Comparison of ENCODE assay signal across 11 mouse cellular contexts in genomic region chr6:32585211-32585610, GRCm38 (mm10). TPM values are rescaled to one million over a fixed set of nuclear protein-coding genes. Genes with fewer than 3 reads are reported as not detected.
A peak's percentile ranks its signal among the peaks of the same experiment; 100 is the strongest.
DNase-seq lines count a peak whose midpoint lies in the region; ATAC-seq and TF ChIP-seq lines count a peak whose summit lies in the region.
"Had no signal": no experiment of that assay in that cellular context is flagged by ENCODE, and none has a peak within 500 bp of the region (broad histone marks: within the 10 kb centered on the region; RNA-seq: fewer than 3 reads in every experiment).

No protein-coding gene starts in this region.

- WGBS in intestine, embryonic 16.5 days: 49% methylated on average over 3 of the region's 3 CpGs
- WGBS in intestine, postnatal 0 days: 54% methylated on average over 3 of the region's 3 CpGs
- 24% methylated on average over 3 of the region's 3 CpGs for WGBS in embryonic facial prominence, embryonic 13.5 days
- 36% methylated on average over 3 of the region's 3 CpGs for WGBS in hindbrain, embryonic 13.5 days
- 28% methylated on average over 3 of the region's 3 CpGs for WGBS in midbrain, embryonic 16.5 days

- H3K4me3 ChIP-seq in intestine, embryonic 16.5 days (ENCODE audit: low read length): peak overlapping the region; percentile 4; the same call in 1 of the 2 replicates
- no peak overlapping the region for H3K4me3 ChIP-seq in intestine, postnatal 0 days (ENCODE audit: low read depth, low read length)
- peak overlapping the region; percentile 20 for H3K4me3 ChIP-seq in embryonic facial prominence, embryonic 13.5 days
- peak overlapping the region; percentile 87 for H3K4me3 ChIP-seq in hindbrain, embryonic 13.5 days
- H3K4me3 ChIP-seq in midbrain, embryonic 16.5 days (ENCODE audit: low read depth, low read length): peak overlapping the region; percentile 85

- TF ChIP-seq CTCF in intestine, postnatal 0 days (IDR thresholded peaks at IDR 0.05; ENCODE audit: low read depth): no peak

- no peak overlapping the region for H3K27ac ChIP-seq in intestine, embryonic 16.5 days (ENCODE audit: low read length)
- H3K27ac ChIP-seq in intestine, postnatal 0 days (ENCODE audit: low read depth, low read length): no peak overlapping the region
- H3K27ac ChIP-seq in embryonic facial prominence, embryonic 13.5 days: no peak overlapping the region
- H3K27ac ChIP-seq in hindbrain, embryonic 13.5 days: peak overlapping the region; percentile 72
- peak overlapping the region; percentile 3; the same call in 1 of the 2 replicates for H3K27ac ChIP-seq in midbrain, embryonic 16.5 days (ENCODE audit: low read length)
- H3K27ac ChIP-seq: gastrocnemius, adult 2 months had no signal

- peaks cover 15% of the 10 kb centered on the region for H3K4me1 ChIP-seq in intestine, embryonic 16.5 days (ENCODE audit: control insufficient read depth, insufficient read depth, low read length)
- H3K4me1 ChIP-seq in intestine, postnatal 0 days (replicated peaks; ENCODE audit: control insufficient read depth, insufficient read depth, low read length): no peaks in the 10 kb centered on the region
- peaks cover 36% of the 10 kb centered on the region for H3K4me1 ChIP-seq in embryonic facial prominence, embryonic 13.5 days
- H3K4me1 ChIP-seq in hindbrain, embryonic 13.5 days (replicated peaks): peaks cover 63% of the 10 kb centered on the region
- H3K4me1 ChIP-seq in midbrain, embryonic 16.5 days (ENCODE audit: control insufficient read depth, insufficient read depth, low read length): peaks cover 26% of the 10 kb centered on the region

- no peak overlapping the region for H3K9ac ChIP-seq in intestine, embryonic 16.5 days (ENCODE audit: low read depth, low read length)
- H3K9ac ChIP-seq in intestine, postnatal 0 days (ENCODE audit: low read depth, low read length): no peak overlapping the region
- H3K9ac ChIP-seq in embryonic facial prominence, embryonic 13.5 days: no peak overlapping the region
- H3K9ac ChIP-seq in hindbrain, embryonic 13.5 days: peak overlapping the region; percentile 97
- H3K9ac ChIP-seq in midbrain, embryonic 16.5 days (ENCODE audit: low read depth, low read length): peak overlapping the region; percentile 49
- H3K9ac ChIP-seq: liver, postnatal 0 days had no signal

- ATAC-seq in intestine, embryonic 16.5 days: no peak
- ATAC-seq in intestine, postnatal 0 days: no peak
- no peak for ATAC-seq in embryonic facial prominence, embryonic 13.5 days (ENCODE audit: insufficient number of reproducible peaks, insufficient read depth, low FRiP score, low TSS enrichment, low read depth)
- ATAC-seq in hindbrain, embryonic 13.5 days (ENCODE audit: low FRiP score): no peak
- ATAC-seq in midbrain, embryonic 16.5 days: no peak
- ATAC-seq in inflammation-experienced regulatory T-cells, adult 6 months: no peak
- ATAC-seq: liver, postnatal 0 days had no signal

- H3K4me2 ChIP-seq in intestine, embryonic 16.5 days (ENCODE audit: low read depth, low read length): no peak overlapping the region
- H3K4me2 ChIP-seq in intestine, postnatal 0 days (replicated peaks; ENCODE audit: low read depth): no peak overlapping the region
- peak overlapping the region; percentile 99 for H3K4me2 ChIP-seq in embryonic facial prominence, embryonic 13.5 days
- H3K4me2 ChIP-seq in hindbrain, embryonic 13.5 days: peak overlapping the region; percentile 79
- H3K4me2 ChIP-seq in midbrain, embryonic 16.5 days (ENCODE audit: low read length): peak overlapping the region; percentile 78

- H3K27me3 ChIP-seq in intestine, embryonic 16.5 days (replicated peaks; ENCODE audit: control insufficient read depth, insufficient read depth, low read length): peaks cover 52% of the 10 kb centered on the region
- peaks cover 66% of the 10 kb centered on the region for H3K27me3 ChIP-seq in intestine, postnatal 0 days (replicated peaks; ENCODE audit: control insufficient read depth, insufficient read depth, low read length)
- peaks cover 73% of the 10 kb centered on the region for H3K27me3 ChIP-seq in embryonic facial prominence, embryonic 13.5 days
- peaks cover 9% of the 10 kb centered on the region for H3K27me3 ChIP-seq in hindbrain, embryonic 13.5 days
- H3K27me3 ChIP-seq in midbrain, embryonic 16.5 days (ENCODE audit: control insufficient read depth, insufficient read depth, low read depth, low read length): no peaks in the 10 kb centered on the region

- no peak for DNase-seq in cerebellum, postnatal 25 days
- no peak for DNase-seq in Muller cell, postnatal 12 days (ENCODE audit: inconsistent ontology term)
- DNase-seq: cerebellum, adult 9-11 months; gastrocnemius, adult 2 months; liver, postnatal 0 days had no signal

- H3K9me3 ChIP-seq in intestine, embryonic 16.5 days (ENCODE audit: control insufficient read depth, low read length): no peaks in the 10 kb centered on the region
- no peaks in the 10 kb centered on the region for H3K9me3 ChIP-seq in intestine, postnatal 0 days (ENCODE audit: control insufficient read depth)
- H3K9me3 ChIP-seq in embryonic facial prominence, embryonic 13.5 days: no peaks in the 10 kb centered on the region
- no peaks in the 10 kb centered on the region for H3K9me3 ChIP-seq in hindbrain, embryonic 13.5 days
- H3K9me3 ChIP-seq in midbrain, embryonic 16.5 days (replicated peaks; ENCODE audit: control insufficient read depth, low read length, poor library complexity, severe bottlenecking): no peaks in the 10 kb centered on the region

- H3K36me3 ChIP-seq in intestine, embryonic 16.5 days (ENCODE audit: control insufficient read depth, insufficient read depth, low read length): no peaks in the 10 kb centered on the region
- no peaks in the 10 kb centered on the region for H3K36me3 ChIP-seq in intestine, postnatal 0 days (ENCODE audit: control insufficient read depth, insufficient read depth)
- H3K36me3 ChIP-seq in embryonic facial prominence, embryonic 13.5 days: no peaks in the 10 kb centered on the region
- H3K36me3 ChIP-seq in hindbrain, embryonic 13.5 days: no peaks in the 10 kb centered on the region
- no peaks in the 10 kb centered on the region for H3K36me3 ChIP-seq in midbrain, embryonic 16.5 days (ENCODE audit: control insufficient read depth, insufficient read depth, low read length)

RNA-seq across cellular contexts. Expression of gene Plxna4, which starts 2.8 kb away (rescaled TPM):
- polyA plus RNA-seq in intestine, embryonic 16.5 days (2015; fragmentation: Nextera tagmentation; extraction: Ambion mirVana): 1.2 and 1.3 TPM in 2 replicates
- 0.91 and 1.1 TPM in 2 replicates for polyA plus RNA-seq in intestine, postnatal 0 days (2015; fragmentation: Nextera tagmentation; extraction: Ambion mirVana)
- 4.0 TPM in 2 replicates for polyA plus RNA-seq in embryonic facial prominence, embryonic 13.5 days (2015; fragmentation: Nextera tagmentation; extraction: Ambion mirVana)
- 15.9 and 16.2 TPM in 2 replicates for polyA plus RNA-seq in hindbrain, embryonic 13.5 days (2015; fragmentation: Nextera tagmentation; extraction: Ambion mirVana)
- 11.7 and 14.0 TPM in 2 replicates for polyA plus RNA-seq in midbrain, embryonic 16.5 days (2015; fragmentation: Nextera tagmentation; extraction: Ambion mirVana)
- polyA plus RNA-seq in inflammation-experienced regulatory T-cells, adult 6 months (2017; shearing (Covaris generic)): under 1 TPM in 1 of 3 experiments, not detected in 2; 0.09 TPM

Comparison
In these comparisons a context has a peak if more than half of its experiments do, and no peak if none do; other contexts are left out.
1. H3K27ac ChIP-seq: peak in hindbrain, embryonic 13.5 days (single experiment) and midbrain, embryonic 16.5 days (single experiment); none in intestine, embryonic 16.5 days (single experiment), intestine, postnatal 0 days (single experiment) and embryonic facial prominence, embryonic 13.5 days (single experiment).
2. H3K4me2 ChIP-seq: peak in embryonic facial prominence, embryonic 13.5 days (single experiment), hindbrain, embryonic 13.5 days (single experiment) and midbrain, embryonic 16.5 days (single experiment); none in intestine, embryonic 16.5 days (single experiment) and intestine, postnatal 0 days (single experiment).
3. H3K9ac ChIP-seq: peak in hindbrain, embryonic 13.5 days (single experiment) and midbrain, embryonic 16.5 days (single experiment); none in intestine, embryonic 16.5 days (single experiment), intestine, postnatal 0 days (single experiment) and embryonic facial prominence, embryonic 13.5 days (single experiment).